Mouse (Mus musculus): ENCODE measurements around the gene Nlrp9b. TPM values are rescaled to one million over a fixed set of nuclear protein-coding genes. Genes with fewer than 3 reads are reported as not detected.
"Not testable (repeated sequence)": the region's sequence is repeated elsewhere in the genome, so short reads cannot be mapped to it uniquely, and the experiment has no call there.

Gene Nlrp9b
- polyA plus RNA-seq (2015; fragmentation: Nextera tagmentation; extraction: Ambion mirVana), result not detected in 2 replicates

- WGBS, result 72% methylated on average over 8 of the region's 8 CpGs
- not testable (repeated sequence) for H3K4me3 ChIP-seq (replicated peaks); ATAC-seq
These were observed at the start of gene Nlrp9b for GRCm38 (mm10) chr7:19991165-19991564. Gene Nlrp9b, plus strand, starts transcription at chr7:19991465.

GRCm38 (mm10) chr7:19944709-19945108, 46.6 kb upstream of the Nlrp9b start:
- Histone ChIP-seq H3K27me3 (no peaks in the 10 kb centered on the region), H3K4me2 (replicated peaks) (no peak overlapping the region), H3K27ac (no peak overlapping the region), H3K9me3 (no peaks in the 10 kb centered on the region), H3K36me3 (no peaks in the 10 kb centered on the region), H3K9ac (replicated peaks) (no peak overlapping the region), H3K4me1 (replicated peaks) (no peaks in the 10 kb centered on the region), H3K4me3 (replicated peaks) (no peak overlapping the region)
- 92% methylated on average over 8 of the region's 8 CpGs for WGBS
- no peak for ATAC-seq

More at GRCm38 (mm10) chr7:19991165-19991564, at the start of gene Nlrp9b:
- not testable (repeated sequence) for H3K36me3 ChIP-seq; H3K27ac ChIP-seq; H3K9ac ChIP-seq (replicated peaks); H3K4me1 ChIP-seq (replicated peaks); H3K4me2 ChIP-seq (replicated peaks); H3K27me3 ChIP-seq
- H3K9me3 ChIP-seq, result peaks cover 13% of the 10 kb centered on the region

GRCm38 (mm10) chr7:19945201-19945600, 46.1 kb upstream of the Nlrp9b start:
- no peak overlapping the region for H3K4me2 ChIP-seq (replicated peaks)
- H3K27ac ChIP-seq, result no peak overlapping the region
- no peak overlapping the region for H3K4me3 ChIP-seq (replicated peaks)
- 92% methylated on average over 5 of the region's 5 CpGs for WGBS
- H3K27me3 ChIP-seq, result no peaks in the 10 kb centered on the region
- no peaks in the 10 kb centered on the region for H3K4me1 ChIP-seq (replicated peaks)
- no peaks in the 10 kb centered on the region for H3K36me3 ChIP-seq
- ATAC-seq, result no peak
- H3K9me3 ChIP-seq, result no peaks in the 10 kb centered on the region
- H3K9ac ChIP-seq (replicated peaks), result no peak overlapping the region

GRCm38 (mm10) chr7:19945821-19946515, 45.3 kb upstream of the Nlrp9b start:
- Histone ChIP-seq H3K9ac (replicated peaks) (no peak overlapping the region), H3K4me2 (replicated peaks) (no peak overlapping the region), H3K9me3 (no peaks in the 10 kb centered on the region), H3K27me3 (no peaks in the 10 kb centered on the region), H3K36me3 (no peaks in the 10 kb centered on the region), H3K27ac (no peak overlapping the region), H3K4me1 (replicated peaks) (no peaks in the 10 kb centered on the region), H3K4me3 (replicated peaks) (no peak overlapping the region)
- no peak for ATAC-seq
- WGBS, result 91% methylated on average over 13 of the region's 13 CpGs

GRCm38 (mm10) chr7:19948956-19949355, 42.3 kb upstream of the Nlrp9b start:
- no peak for ATAC-seq
- H3K27me3 ChIP-seq, result no peaks in the 10 kb centered on the region

GRCm38 (mm10) chr7:19949996-19950395, 41.3 kb upstream of the Nlrp9b start:
- no peak for ATAC-seq
- no peaks in the 10 kb centered on the region for H3K4me1 ChIP-seq (replicated peaks)
- H3K4me2 ChIP-seq (replicated peaks), result no peak overlapping the region
- no peaks in the 10 kb centered on the region for H3K36me3 ChIP-seq
- no peak overlapping the region for H3K4me3 ChIP-seq (replicated peaks)
- H3K9ac ChIP-seq (replicated peaks), result no peak overlapping the region
- WGBS, result 69% methylated on average over 10 of the region's 10 CpGs
- H3K27ac ChIP-seq, result no peak overlapping the region
- no peaks in the 10 kb centered on the region for H3K9me3 ChIP-seq
- no peaks in the 10 kb centered on the region for H3K27me3 ChIP-seq

More at GRCm38 (mm10) chr7:19948956-19949355, 42.3 kb upstream of the Nlrp9b start:
- no peak overlapping the region for H3K9ac ChIP-seq (replicated peaks)
- 82% methylated on average over 12 of the region's 12 CpGs for WGBS
- no peak overlapping the region for H3K4me3 ChIP-seq (replicated peaks)
- H3K27ac ChIP-seq, result no peak overlapping the region
- H3K36me3 ChIP-seq, result no peaks in the 10 kb centered on the region
- H3K4me2 ChIP-seq (replicated peaks), result no peak overlapping the region
- H3K9me3 ChIP-seq, result no peaks in the 10 kb centered on the region
- no peaks in the 10 kb centered on the region for H3K4me1 ChIP-seq (replicated peaks)

GRCm38 (mm10) chr7:19950589-19950988, 40.7 kb upstream of the Nlrp9b start, which contains the start of gene Igsf23:
Gene Igsf23, minus strand, starts transcription at chr7:19950756.
- Histone ChIP-seq H3K4me1 (replicated peaks) (no peaks in the 10 kb centered on the region), H3K27me3 (no peaks in the 10 kb centered on the region), H3K4me3 (replicated peaks) (no peak within 1 kb of the TSS), H3K36me3 (no peaks in the 10 kb centered on the region), H3K9ac (replicated peaks) (no peak within 1 kb of the TSS), H3K27ac (no peak within 1 kb of the TSS), H3K9me3 (no peaks in the 10 kb centered on the region), H3K4me2 (replicated peaks) (no peak within 1 kb of the TSS)
- ATAC-seq, result peak; percentile 51; the same call in 1 of the 2 replicates
- whole genome bisulfite sequencing, result 69% methylated on average over 9 of the region's 9 CpGs

- no peak overlapping the region for H3K27ac ChIP-seq
- H3K9ac ChIP-seq (replicated peaks), result no peak overlapping the region
- H3K36me3 ChIP-seq, result no peaks in the 10 kb centered on the region
- no peaks in the 10 kb centered on the region for H3K27me3 ChIP-seq
- H3K4me2 ChIP-seq (replicated peaks), result no peak overlapping the region
- 39% methylated on average over 10 of the region's 10 CpGs for WGBS
- H3K4me3 ChIP-seq (replicated peaks), result no peak overlapping the region
- H3K4me1 ChIP-seq (replicated peaks), result no peaks in the 10 kb centered on the region
- ATAC-seq, result no peak; the same call in 1 of the 2 replicates
- H3K9me3 ChIP-seq, result no peaks in the 10 kb centered on the region
These were observed 38.8 kb upstream of the Nlrp9b start for GRCm38 (mm10) chr7:19952320-19952986.

GRCm38 (mm10) chr7:19953054-19953453, 38.2 kb upstream of the Nlrp9b start:
- Histone ChIP-seq H3K36me3 (no peaks in the 10 kb centered on the region), H3K4me1 (replicated peaks) (no peaks in the 10 kb centered on the region), H3K9me3 (no peaks in the 10 kb centered on the region), H3K4me2 (replicated peaks) (no peak overlapping the region), H3K4me3 (replicated peaks) (no peak overlapping the region), H3K9ac (replicated peaks) (no peak overlapping the region), H3K27ac (no peak overlapping the region), H3K27me3 (no peaks in the 10 kb centered on the region)
- no peak for ATAC-seq
- 46% methylated on average over 9 of the region's 9 CpGs for WGBS

- Histone ChIP-seq H3K4me2 (replicated peaks) (no peak overlapping the region), H3K4me3 (replicated peaks) (no peak overlapping the region), H3K36me3 (no peaks in the 10 kb centered on the region), H3K27ac (no peak overlapping the region), H3K4me1 (replicated peaks) (no peaks in the 10 kb centered on the region), H3K27me3 (no peaks in the 10 kb centered on the region), H3K9me3 (no peaks in the 10 kb centered on the region), H3K9ac (replicated peaks) (no peak overlapping the region)
- 85% methylated on average over 3 of the region's 4 CpGs for WGBS
- 0 out of 2 replicates have a peak, but pooled peaks have one; percentile 9 for ATAC-seq
These were observed 35.4 kb upstream of the Nlrp9b start for GRCm38 (mm10) chr7:19955861-19956260.

GRCm38 (mm10) chr7:19956341-19956781, 34.9 kb upstream of the Nlrp9b start:
- Histone ChIP-seq H3K27me3 (no peaks in the 10 kb centered on the region), H3K36me3 (no peaks in the 10 kb centered on the region), H3K4me1 (replicated peaks) (no peaks in the 10 kb centered on the region), H3K9me3 (no peaks in the 10 kb centered on the region), H3K4me3 (replicated peaks) (no peak overlapping the region), H3K4me2 (replicated peaks) (no peak overlapping the region; the same call in 1 of the 2 replicates), H3K9ac (replicated peaks) (no peak overlapping the region), H3K27ac (no peak overlapping the region)
- WGBS, result 3% methylated on average over 7 of the region's 7 CpGs
- ATAC-seq, result peak; percentile 78

- Histone ChIP-seq H3K27me3 (no peaks in the 10 kb centered on the region), H3K27ac (no peak overlapping the region), H3K9me3 (no peaks in the 10 kb centered on the region), H3K4me2 (replicated peaks) (no peak overlapping the region), H3K4me1 (replicated peaks) (no peaks in the 10 kb centered on the region), H3K9ac (replicated peaks) (no peak overlapping the region), H3K4me3 (replicated peaks) (no peak overlapping the region), H3K36me3 (no peaks in the 10 kb centered on the region)
- no peak for ATAC-seq
- 72% methylated on average over 1 of the region's 1 CpGs for WGBS
These were observed 28.8 kb upstream of the Nlrp9b start for GRCm38 (mm10) chr7:19962423-19962822.
